Mouse (Mus musculus): ENCODE measurements around the gene Cldn1.
A peak's percentile ranks its signal among the peaks of the same experiment; 100 is the strongest.

Gene Cldn1

GRCm38 (mm10) chr16:26371325-26372053 is at the start of gene Cldn1:
TSS of gene Cldn1 (minus strand) at chr16:26371841.
- DNase-seq, result peak; percentile 89

- no peak for DNase-seq
Measured at GRCm38 (mm10) chr16:26418616-26419015, 47.0 kb upstream of the Cldn1 start.

DNA sequence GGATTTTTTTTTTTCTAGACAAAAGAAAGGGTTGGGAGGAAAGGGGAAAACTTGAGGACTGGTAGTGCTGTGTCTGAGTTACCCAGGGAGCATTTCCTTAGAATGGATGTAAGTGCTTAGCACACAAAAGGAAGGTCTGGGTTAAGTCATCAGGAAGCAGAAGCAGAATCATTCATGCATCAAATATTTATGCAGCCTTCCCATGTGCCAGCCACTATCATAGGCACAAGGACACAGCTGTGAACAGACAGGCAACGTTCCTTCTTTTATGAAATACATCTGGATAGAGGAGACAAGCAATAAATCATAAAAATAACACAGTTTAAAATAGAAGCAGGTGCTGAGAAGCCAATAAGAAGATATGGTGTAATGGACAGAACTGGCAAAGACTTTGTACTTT is 32.4 kb upstream of the Cldn1 start:
- no peak for DNase-seq

DNA sequence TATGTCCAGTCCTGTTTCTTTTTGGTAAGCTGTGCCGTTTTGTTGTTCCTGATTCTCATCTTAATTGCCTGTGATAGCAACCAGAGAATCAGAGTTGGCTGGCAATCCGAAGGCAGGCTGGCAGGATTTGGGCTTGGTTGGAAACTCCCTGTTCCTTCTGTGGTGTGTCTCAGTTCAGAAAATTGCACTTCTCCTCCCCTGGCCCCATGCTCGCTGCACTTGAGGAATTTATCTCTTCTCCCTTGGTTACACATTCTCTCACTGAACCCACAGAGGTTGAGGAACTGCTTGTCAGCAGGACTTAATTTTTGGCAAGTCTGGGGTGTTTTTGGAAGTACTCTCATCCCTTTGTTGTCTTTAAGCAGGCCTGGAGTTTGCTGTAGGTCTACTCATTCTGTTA is 29.3 kb upstream of the Cldn1 start:
- no peak for DNase-seq

DNA sequence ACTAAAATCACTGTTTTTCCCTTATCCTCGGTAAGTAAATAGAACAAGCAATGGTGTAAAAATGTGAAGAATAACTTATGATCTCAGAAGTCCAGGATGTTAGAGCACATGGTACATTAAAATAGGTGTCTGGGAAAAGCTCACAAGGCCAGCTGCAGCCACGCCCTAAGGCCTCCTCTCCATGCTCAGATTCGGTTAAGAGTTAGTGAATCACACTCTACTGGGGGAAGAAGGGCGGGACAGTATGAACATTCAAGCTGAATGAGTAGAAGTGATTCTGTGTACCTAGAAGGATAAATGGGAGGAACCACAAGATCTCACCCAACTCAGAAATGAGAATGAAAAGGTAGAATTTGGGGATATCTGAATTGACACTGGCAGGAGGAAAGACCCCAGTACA is 28.9 kb upstream of the Cldn1 start:
- DNase-seq, result no peak

DNA sequence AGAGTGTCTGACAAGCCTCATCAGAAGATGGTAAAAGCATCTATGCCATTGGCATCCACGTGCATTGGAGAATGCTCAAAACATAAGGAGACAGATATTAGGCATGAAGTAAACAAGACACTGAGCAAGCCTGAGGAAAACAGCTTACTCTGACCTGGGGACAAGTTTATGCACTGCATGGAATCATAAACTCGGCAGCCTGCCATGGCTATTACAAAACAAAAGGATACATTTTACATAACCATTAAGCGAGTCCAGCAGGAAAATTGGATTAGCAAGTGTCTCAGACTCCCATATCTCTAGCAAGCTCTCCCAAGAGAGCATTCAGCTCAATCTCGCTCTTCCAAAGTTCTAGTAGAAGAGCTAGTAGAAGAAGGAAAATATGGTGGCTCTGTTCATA is 19.3 kb upstream of the Cldn1 start:
- DNase-seq, result no peak

- no peak for DNase-seq
Measured at GRCm38 (mm10) chr16:26386159-26386558, 14.5 kb upstream of the Cldn1 start.

DNA sequence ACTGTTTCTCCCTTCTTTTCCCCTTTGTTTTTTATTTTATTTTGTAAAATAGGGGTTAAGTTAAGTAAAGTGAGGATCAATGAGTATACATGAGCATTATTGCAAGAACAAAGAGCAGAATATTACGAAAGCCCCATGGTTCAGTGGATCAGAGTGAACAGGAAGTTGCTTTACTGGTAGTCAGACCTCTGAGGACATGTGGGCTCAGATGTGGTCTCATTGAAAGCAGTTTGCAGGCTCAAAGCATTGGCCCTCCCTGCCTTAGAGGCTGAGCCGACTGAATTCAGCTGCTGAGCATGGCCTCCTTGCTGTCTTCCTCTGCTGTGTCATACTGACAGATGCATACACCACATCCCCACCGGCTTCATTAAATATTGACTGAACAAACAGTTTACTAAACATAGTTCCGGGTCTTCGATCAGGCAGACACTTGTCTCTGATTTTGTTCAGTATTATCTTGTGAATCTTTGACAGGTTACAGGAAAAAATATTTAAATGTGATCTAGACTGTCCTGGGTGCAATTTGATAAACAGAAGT is 12.5 kb upstream of the Cldn1 start:
- DNase-seq, result no peak

DNA sequence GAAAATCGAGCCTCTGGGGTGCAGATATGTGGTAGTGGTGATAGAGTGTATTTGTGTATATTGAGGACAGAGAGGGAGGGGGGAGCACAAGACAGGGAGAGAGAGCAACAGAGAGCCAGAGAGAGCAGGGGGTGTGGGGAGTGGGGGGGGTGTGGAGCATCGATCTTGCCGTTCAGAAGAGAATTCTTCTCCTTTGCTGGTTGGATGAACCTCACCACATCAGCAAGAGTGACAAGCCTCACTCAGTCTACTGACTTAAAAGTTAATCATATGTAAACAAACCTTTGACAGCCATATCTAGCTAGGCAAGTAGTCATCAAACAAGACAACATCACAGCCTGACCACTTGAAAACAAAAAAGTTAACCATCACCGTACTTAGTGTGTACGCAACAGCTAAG is 5.5 kb upstream of the Cldn1 start:
- no peak for DNase-seq

GRCm38 (mm10) chr16:26370127-26370526 is 1.5 kb downstream of the Cldn1 start:
- DNase-seq, result no peak

- DNase-seq, result no peak
Measured at GRCm38 (mm10) chr16:26369044-26369730, 2.5 kb downstream of the Cldn1 start.

- DNase-seq, result no peak
Measured at GRCm38 (mm10) chr16:26368121-26368520, 3.5 kb downstream of the Cldn1 start.

- DNase-seq, result no peak
Measured at GRCm38 (mm10) chr16:26360694-26361093, 10.9 kb downstream of the Cldn1 start.

- no peak for DNase-seq
Measured at GRCm38 (mm10) chr16:26359619-26360018, 12.0 kb downstream of the Cldn1 start.

DNA sequence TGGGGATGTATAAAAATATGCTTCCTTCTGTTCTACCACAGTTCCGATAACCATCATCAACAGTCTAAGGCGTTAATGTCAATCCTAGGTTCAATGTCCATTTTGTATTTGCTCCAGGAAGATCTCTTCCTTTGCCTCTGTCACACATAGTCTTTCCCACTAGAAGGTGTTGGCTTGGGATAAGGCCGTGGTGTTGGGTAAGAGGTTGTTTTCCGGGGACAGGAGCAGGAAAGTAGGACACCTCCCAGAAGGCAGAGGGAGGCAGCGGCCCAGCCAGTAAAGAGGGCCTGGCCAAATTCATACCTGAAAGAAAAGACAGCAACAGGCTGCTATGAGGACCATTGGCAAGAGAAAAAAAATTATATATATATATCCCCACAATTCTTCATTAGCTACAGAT is 12.7 kb downstream of the Cldn1 start:
- DNase-seq, result no peak

- no peak for DNase-seq
Measured at GRCm38 (mm10) chr16:26357863-26358780, 13.5 kb downstream of the Cldn1 start.

- DNase-seq, result no peak
Measured at GRCm38 (mm10) chr16:26355513-26355912, 16.1 kb downstream of the Cldn1 start.

GRCm38 (mm10) chr16:26350786-26351185 is 20.9 kb downstream of the Cldn1 start:
- no peak for DNase-seq

DNA sequence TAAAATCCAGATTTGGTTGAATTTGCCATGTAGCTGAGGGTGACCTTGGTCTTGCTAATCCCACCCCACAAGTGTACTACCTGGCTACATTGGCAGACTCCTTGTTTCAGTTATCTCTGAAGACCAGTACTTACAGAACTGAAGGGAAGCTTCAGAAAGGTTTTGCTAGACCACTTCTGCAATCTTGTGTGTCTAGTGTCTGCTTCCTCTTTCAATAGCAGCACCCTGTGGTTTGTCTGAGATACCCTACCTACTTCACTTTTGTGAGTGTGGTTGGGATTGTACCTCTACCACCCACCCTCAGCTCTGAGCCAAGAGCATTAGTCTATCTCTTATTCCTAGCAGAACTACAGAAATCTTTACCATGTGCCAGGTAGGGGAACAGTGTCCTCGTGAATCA is 22.8 kb downstream of the Cldn1 start:
- no peak for DNase-seq

DNA sequence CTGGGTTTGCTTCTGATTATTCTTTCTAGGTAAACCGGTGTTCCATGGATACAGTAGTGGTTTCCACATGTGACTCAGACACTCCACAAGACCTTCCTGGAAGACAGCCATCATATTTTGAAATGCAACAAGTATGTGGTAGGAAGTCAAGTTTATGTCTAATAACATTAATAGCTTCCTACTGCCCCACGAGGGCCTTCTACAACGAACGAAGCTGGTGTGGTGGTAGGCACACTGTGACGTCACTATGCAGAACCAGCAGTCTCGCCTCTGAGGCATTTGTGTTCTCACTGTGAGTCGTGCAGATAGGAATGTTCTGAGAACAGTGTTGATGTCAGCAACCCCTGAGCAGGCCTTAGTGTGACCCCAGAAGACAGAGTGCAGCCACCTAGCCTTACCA is 55.4 kb downstream of the Cldn1 start:
- DNase-seq, result no peak

GRCm38 (mm10) chr16:26314815-26315214 is 56.8 kb downstream of the Cldn1 start:
- peak; percentile 32 for DNase-seq

DNA sequence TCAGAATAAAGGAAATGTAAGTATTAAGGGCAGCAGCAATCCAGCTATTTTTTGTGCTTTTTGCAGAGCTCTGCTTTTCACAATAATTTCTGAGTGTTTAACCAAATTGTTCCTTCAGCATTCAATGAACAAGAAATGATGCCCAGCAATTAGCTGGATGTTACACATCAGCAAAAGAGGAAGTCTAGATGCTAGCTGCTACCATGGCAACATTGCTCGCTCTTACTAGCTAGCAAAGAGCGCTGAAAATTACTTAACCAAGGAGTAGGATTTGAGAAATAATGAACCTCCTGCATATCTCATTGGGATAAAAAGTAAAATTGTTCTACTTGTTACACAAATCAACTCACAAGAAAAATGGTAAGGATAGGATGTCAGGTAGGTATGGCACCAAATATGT is 62.2 kb downstream of the Cldn1 start:
- no peak for DNase-seq
